8 mouse cellular contexts compared by ENCODE assay signal in genomic region chr3:97157958-97158599, GRCm38 (mm10). TPM values are rescaled to one million over a fixed set of nuclear protein-coding genes. Genes with fewer than 3 reads are reported as not detected.
DNase-seq lines count a peak whose midpoint lies in the region; ATAC-seq and TF ChIP-seq lines count a peak whose summit lies in the region.

No protein-coding gene starts in this region.

- no peak overlapping the region; the same call in 1 of the 2 replicates for H3K27ac ChIP-seq in cerebellum, adult 2 months (ENCODE audit: insufficient read depth, low read length)
- H3K27ac ChIP-seq in hindbrain, embryonic 13.5 days: no peak overlapping the region

- peak; percentile 67 for ATAC-seq in hindbrain, embryonic 13.5 days (ENCODE audit: low FRiP score)

- peak; percentile 92 for DNase-seq in MEL-GATA-1-ER (ENCODE audit: extremely low read depth, low read depth)
- peak; percentile 84 to 90 for DNase-seq in cerebellum, adult 2 months
- peak; percentile 59 to 81 for DNase-seq in frontal cortex, postnatal 10 days (ENCODE audit: low spot score in 2 of 2)
- DNase-seq in layer of hippocampus, postnatal 36 days: peak; percentile 87 to 94
- peak; percentile 87 for DNase-seq in lung, postnatal 25 days (ENCODE audit: low spot score)
- DNase-seq in retina, postnatal 7 days (ENCODE audit: low read depth, low spot score): peak; percentile 81
- peak; percentile 61 for DNase-seq in urinary bladder, adult 2 months (ENCODE audit: low spot score)

- TF ChIP-seq CTCF in cerebellum, adult 2 months (IDR thresholded peaks at IDR 0.05; ENCODE audit: borderline replicate concordance, insufficient read depth, low read depth, low read length): no peak

- peak overlapping the region; percentile 82; the same call in 1 of the 2 replicates for H3K9ac ChIP-seq in hindbrain, embryonic 13.5 days

- peak overlapping the region; percentile 79 for H3K4me2 ChIP-seq in hindbrain, embryonic 13.5 days

- H3K4me3 ChIP-seq in cerebellum, adult 2 months (replicated peaks; ENCODE audit: insufficient read depth, low read depth, low read length): peak overlapping the region; percentile 82
- peak overlapping the region; percentile 68 for H3K4me3 ChIP-seq in hindbrain, embryonic 13.5 days

- WGBS in cerebellum, adult 2 months: 4% methylated on average over 17 of the region's 17 CpGs
- WGBS in hindbrain, embryonic 13.5 days: under 1% methylated on average over 17 of the region's 17 CpGs

- no peaks in the 10 kb centered on the region for H3K4me1 ChIP-seq in cerebellum, adult 2 months (ENCODE audit: control insufficient read depth, insufficient read depth, low read length)
- H3K4me1 ChIP-seq in hindbrain, embryonic 13.5 days (replicated peaks): peaks cover 12% of the 10 kb centered on the region

- TF ChIP-seq POLR2A in cerebellum, adult 2 months (IDR thresholded peaks at IDR 0.05; ENCODE audit: borderline replicate concordance, insufficient read depth, low read length): no peak

- H3K9me3 ChIP-seq in hindbrain, embryonic 13.5 days: no peaks in the 10 kb centered on the region

- no peaks in the 10 kb centered on the region for H3K36me3 ChIP-seq in hindbrain, embryonic 13.5 days

- H3K27me3 ChIP-seq in cerebellum, adult 2 months (ENCODE audit: control insufficient read depth, insufficient read depth, low read length): no peaks in the 10 kb centered on the region
- no peaks in the 10 kb centered on the region for H3K27me3 ChIP-seq in hindbrain, embryonic 13.5 days

RNA-seq across cellular contexts. Expression of gene Acp6, which starts 0.5 kb away (rescaled TPM):
- polyA plus RNA-seq in cerebellum, adult 2 months (2012; rRNA removed): 42.4 and 43.8 TPM in 2 replicates
- polyA plus RNA-seq in hindbrain, embryonic 13.5 days (2015; fragmentation: Nextera tagmentation; extraction: Ambion mirVana): 17.2 and 17.5 TPM in 2 replicates
- 10 to 100 TPM; 31.8 to 36.3 TPM for total RNA-seq in layer of hippocampus, postnatal 36 days (2021)
- polyA plus RNA-seq in urinary bladder, adult 2 months (2012; rRNA removed): 45.4 and 53.0 TPM in 2 replicates
